Mouse (Mus musculus) cortical plate, adult 2 months (tissue): Measurements from ENCODE around the gene Rasa3.

ENCODE experiments used
- CTCF ChIP-seq: fragments of 200-500 bp; IDR thresholded peaks from 2 replicates; pipeline ENCODE4 v1.5.1; 2011; ENCODE audit warnings: mild to moderate bottlenecking, control low read depth, low read length; ENCODE audit not compliant: insufficient read depth; ENCODE audit errors: extremely low read depth
- POLR2A ChIP-seq: fragments of 200-500 bp; IDR thresholded peaks from 2 replicates; pipeline ENCODE4 v1.6.1; 2011; ENCODE audit warnings: mild to moderate bottlenecking, low read length, control low read depth; ENCODE audit not compliant: insufficient read depth; ENCODE audit errors: extremely low read depth

- TF ChIP-seq CTCF (peak; percentile 40; the same call in 1 of the 2 replicates), POLR2A (no peak)
Observed at GRCm38 (mm10) chr8:13725722-13726121, 48.3 kb upstream of the Rasa3 start.
